ENCODE assay signal across 13 mouse cellular contexts in genomic region chr2:150484939-150485778, GRCm38 (mm10). TPM values are rescaled to one million over a fixed set of nuclear protein-coding genes. Genes with fewer than 3 reads are reported as not detected.
DNase-seq lines count a peak whose midpoint lies in the region; ATAC-seq and TF ChIP-seq lines count a peak whose summit lies in the region.
"Not testable (repeated sequence)": the region's sequence is repeated elsewhere in the genome, so short reads cannot be mapped to it uniquely, and the experiment has no call there.
"Had no signal": no experiment of that assay in that cellular context is flagged by ENCODE, and none has a peak within 500 bp of the region (broad histone marks: within the 10 kb centered on the region; RNA-seq: fewer than 3 reads in every experiment).

Gene Zfp345, minus strand, starts transcription at chr2:150485091.

- H3K4me3 ChIP-seq in G1E (ENCODE audit: low read depth, low read length), result peak within 1 kb of the TSS; percentile 66
- peak within 1 kb of the TSS; percentile 7; the same call in 1 of the 2 replicates for H3K4me3 ChIP-seq in gastrocnemius, adult 2 months
- H3K4me3 ChIP-seq in intestine, postnatal 0 days (ENCODE audit: low read depth, low read length), result not testable (repeated sequence)

- ATAC-seq in G1E (ENCODE audit: extremely low read depth, insufficient number of reproducible peaks, low FRiP score, poor library complexity, severe bottlenecking), result peak; percentile 99
- not testable (repeated sequence) for ATAC-seq in intestine, postnatal 0 days

- H3K27ac ChIP-seq in gastrocnemius, adult 2 months; intestine, postnatal 0 days (ENCODE audit: low read depth, low read length): not testable (repeated sequence)

- H3K4me2 ChIP-seq in intestine, postnatal 0 days (replicated peaks; ENCODE audit: low read depth), result not testable (repeated sequence)

- intact Hi-C loops in gastrocnemius, adult 2 months (cut with DNase I), result not testable (repeated sequence)

- H3K9me3 ChIP-seq in G1E (replicated peaks); intestine, postnatal 0 days (ENCODE audit: control insufficient read depth): not testable (repeated sequence)

- not testable (repeated sequence) for H3K27me3 ChIP-seq in G1E (ENCODE audit: insufficient read depth, low read length); intestine, postnatal 0 days (replicated peaks; ENCODE audit: control insufficient read depth, insufficient read depth, low read length)

- H3K4me1 ChIP-seq in G1E (ENCODE audit: insufficient read depth, low read depth, low read length); intestine, postnatal 0 days (replicated peaks; ENCODE audit: control insufficient read depth, insufficient read depth, low read length): not testable (repeated sequence)

- not testable (repeated sequence) for TF ChIP-seq CTCF in G1E (IDR thresholded peaks at IDR 0.05; ENCODE audit: low read depth, low read length)
- peak; percentile 35 for TF ChIP-seq CTCF in gastrocnemius, adult 2 months (IDR thresholded peaks at IDR 0.05)
- TF ChIP-seq CTCF in intestine, postnatal 0 days (IDR thresholded peaks at IDR 0.05; ENCODE audit: low read depth), result peak; percentile 42

- not testable (repeated sequence) for H3K9ac ChIP-seq in intestine, postnatal 0 days (ENCODE audit: low read depth, low read length)

- not testable (repeated sequence) for H3K36me3 ChIP-seq in G1E (replicated peaks); intestine, postnatal 0 days (ENCODE audit: control insufficient read depth, insufficient read depth)

- WGBS in intestine, postnatal 0 days, result 67% methylated on average over 7 of the region's 8 CpGs

- DNase-seq in 416B (ENCODE audit: low read depth), result peak; percentile 84
- DNase-seq in G1E (ENCODE audit: low spot score); gastrocnemius, adult 2 months: not testable (repeated sequence)
- peak; percentile 60 to 73 for DNase-seq in adrenal gland, adult (ENCODE audit: inconsistent age in 2 of 2, low spot score in 1 of 2)
- DNase-seq in left cerebral cortex, adult 9 months (ENCODE audit: low spot score in 2 of 2), result peak; percentile 4 to 5
- DNase-seq in lung, postnatal 4 days, result peak; percentile 12 to 36
- peak; percentile 38 for DNase-seq in testis, postnatal 10 days (ENCODE audit: low spot score)

RNA-seq across cellular contexts. Expression of gene Zfp345, which starts in this region (rescaled TPM):
- 14.1 and 17.5 TPM in 2 replicates for total RNA-seq in G1E (2014; fragmentation: Nextera tagmentation)
- total RNA-seq in G1E (2017), result 14.2 and 20.8 TPM in 2 replicates
- polyA plus RNA-seq in G1E (2012), result 0.24 and 0.31 TPM in 2 replicates
- total RNA-seq in gastrocnemius, adult 2 months (2021), result under 1 TPM in 1 of 2 experiments, not detected in 1; 0.14 TPM
- polyA plus RNA-seq in intestine, postnatal 0 days (2015; fragmentation: Nextera tagmentation; extraction: Ambion mirVana), result not detected in 2 replicates
- polyA plus RNA-seq: cerebellum, adult 2 months; forebrain, embryonic 16.5 days; lung, postnatal 0 days; midbrain, embryonic 15.5 days; neural tube, embryonic 13.5 days had no signal

Comparison
In these comparisons a context has a peak if more than half of its experiments do, and no peak if none do; other contexts are left out.
1. RNA of gene Zfp345 (total RNA-seq): 14.1 to 20.8 TPM in G1E; 0.14 TPM in gastrocnemius, adult 2 months; every median in the first group is over 10 times any median in the second.